Mouse (Mus musculus) skeletal muscle tissue, adult 2 months (tissue): ENCODE measurements around the gene St8sia1.

Source experiments
- DNase-seq: peaks from one replicate; pipeline ENCODE4 v3.0.0-alpha.2; 2012; ENCODE audit warnings: low read depth, low spot score

Gene St8sia1

DNA sequence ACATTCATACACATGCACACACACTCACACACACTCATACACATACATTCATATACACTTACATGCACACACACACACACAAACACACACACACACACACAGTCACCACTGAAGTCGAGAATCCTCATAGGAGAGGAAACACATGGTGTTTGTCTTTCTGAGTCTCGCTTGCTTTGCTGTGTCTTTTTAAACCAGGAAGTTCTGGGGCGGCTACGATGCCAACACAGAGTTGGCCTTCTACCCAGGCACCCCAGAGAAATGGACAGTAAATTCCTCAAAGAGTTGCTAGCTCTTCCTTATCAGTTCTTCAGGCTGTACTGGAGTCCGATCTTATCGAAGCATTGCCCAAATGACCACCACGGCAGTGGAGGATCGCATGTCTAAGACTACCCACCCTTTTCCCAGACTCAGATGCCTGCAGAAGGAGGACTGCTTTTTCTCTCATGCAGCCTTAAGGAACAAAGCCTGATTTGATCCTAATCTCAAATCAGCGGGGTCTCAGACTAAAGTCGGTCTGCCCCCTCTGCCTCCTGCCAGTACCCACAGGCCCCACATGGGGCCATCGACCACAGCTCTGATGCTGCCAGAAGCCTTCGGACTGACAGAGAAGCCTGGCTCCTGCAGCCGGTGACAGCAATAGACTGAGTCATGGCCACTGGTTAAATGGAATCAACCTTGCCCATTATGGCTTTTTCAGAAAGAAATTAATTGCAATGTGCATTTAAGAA, 171.8 kb downstream of the St8sia1 start:
- DNase-seq: no peak

DNA sequence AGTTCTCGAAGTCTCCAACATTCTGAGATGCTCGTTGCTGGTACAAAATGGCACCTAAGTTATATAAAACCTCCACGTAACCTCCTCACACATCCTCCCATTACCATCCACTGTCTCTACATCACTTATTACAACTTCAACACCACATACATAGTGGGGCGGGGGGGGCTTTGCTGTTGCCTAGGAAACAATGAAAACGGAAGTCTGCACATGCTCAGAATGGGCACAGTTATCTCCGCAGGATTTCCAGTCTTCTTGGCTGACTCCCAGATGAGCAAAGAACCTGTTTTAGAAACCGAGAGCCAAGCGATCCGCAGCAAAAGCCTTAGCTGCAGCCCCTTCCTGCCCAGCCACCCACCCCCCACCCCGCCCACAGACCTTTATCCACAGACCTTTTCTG, 174.5 kb downstream of the St8sia1 start:
- no peak for DNase-seq

DNA sequence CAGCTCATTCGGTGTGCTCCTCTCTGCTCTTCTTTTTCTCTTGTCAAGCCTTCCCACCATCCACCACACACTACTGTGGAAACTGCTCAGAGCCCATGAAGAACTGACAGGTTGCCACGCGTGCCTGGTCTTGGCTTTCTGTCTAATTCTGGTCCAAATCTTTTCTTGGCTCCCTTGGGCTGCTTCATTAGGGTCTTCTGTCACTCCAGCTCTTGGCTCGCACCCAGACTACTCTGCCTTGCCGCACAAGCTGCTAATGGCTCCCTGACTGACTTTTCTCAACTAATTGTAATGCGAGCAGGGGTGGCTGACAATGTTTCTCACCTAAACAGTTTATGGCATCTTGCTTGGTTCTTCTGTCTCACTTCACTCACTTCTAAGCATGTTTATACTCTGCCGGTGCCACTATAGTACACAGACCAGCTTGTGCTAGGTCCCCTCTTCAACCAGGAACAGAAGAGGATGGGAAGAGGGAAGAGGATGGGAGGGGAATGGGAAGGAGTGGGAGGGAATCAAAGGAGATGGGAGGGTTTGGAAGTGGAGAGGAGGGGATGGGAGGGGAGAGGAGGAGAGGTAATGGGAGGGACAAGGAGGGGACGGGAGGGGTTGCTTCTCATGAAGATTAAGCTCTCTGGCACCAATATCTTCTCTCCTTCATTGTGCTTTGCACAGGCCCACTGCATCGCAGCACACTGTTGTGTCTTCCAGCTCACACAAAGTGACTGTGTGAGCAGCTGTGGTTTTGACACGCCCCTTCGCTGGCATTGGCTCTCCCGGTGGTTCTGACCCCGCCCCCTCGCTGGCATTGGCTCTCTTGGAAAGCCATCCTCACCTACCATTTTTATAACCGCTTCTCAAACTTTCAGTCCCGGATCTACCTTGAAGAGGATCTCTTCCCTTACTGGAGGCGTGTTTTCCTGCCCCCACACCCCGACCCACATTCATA, 175.9 kb downstream of the St8sia1 start:
- no peak for DNase-seq

GRCm38 (mm10) chr6:142786106-142786505, 178.1 kb downstream of the St8sia1 start:
- DNase-seq: no peak

DNA sequence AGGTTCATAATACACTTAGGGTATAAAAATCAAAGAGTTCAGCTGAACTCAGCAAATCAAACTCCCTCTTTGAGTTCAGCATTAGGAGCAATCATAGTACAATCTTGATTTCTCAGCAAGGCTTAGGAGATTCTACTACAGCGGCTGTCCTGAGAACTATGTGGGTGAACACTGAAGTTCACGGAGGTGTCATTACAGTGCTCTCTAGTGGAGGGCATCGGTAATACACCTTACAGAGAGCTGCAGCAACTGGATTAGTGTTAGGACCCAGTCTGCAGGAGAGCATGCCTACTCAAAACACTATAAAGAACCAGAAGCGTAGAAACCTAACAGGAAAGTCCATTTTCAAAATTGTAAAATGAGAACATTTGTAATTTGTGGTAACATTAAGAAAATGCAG, 178.9 kb downstream of the St8sia1 start:
- peak; percentile 11 for DNase-seq

DNA sequence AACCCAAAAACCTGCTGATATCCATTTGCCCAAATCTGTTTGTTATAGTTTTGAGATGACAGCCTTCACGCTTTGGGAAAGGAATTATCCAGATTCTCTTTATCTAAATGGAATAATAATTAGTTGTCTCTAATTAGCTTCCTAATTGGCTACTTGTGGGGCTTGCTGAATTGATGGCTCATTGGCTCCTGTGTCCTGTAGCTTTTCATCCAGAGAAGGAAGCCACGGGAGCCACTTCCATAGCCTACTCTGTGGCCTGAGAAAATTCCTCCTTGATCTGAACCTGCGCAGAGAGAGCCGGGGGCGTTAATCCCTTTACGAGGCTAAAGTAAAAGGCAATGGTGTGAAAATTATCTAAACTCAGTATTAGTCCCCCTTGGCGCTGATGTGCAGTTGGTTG, 183.0 kb downstream of the St8sia1 start:
- no peak for DNase-seq

GRCm38 (mm10) chr6:142780574-142781033, 183.6 kb downstream of the St8sia1 start:
- DNase-seq: no peak

DNA sequence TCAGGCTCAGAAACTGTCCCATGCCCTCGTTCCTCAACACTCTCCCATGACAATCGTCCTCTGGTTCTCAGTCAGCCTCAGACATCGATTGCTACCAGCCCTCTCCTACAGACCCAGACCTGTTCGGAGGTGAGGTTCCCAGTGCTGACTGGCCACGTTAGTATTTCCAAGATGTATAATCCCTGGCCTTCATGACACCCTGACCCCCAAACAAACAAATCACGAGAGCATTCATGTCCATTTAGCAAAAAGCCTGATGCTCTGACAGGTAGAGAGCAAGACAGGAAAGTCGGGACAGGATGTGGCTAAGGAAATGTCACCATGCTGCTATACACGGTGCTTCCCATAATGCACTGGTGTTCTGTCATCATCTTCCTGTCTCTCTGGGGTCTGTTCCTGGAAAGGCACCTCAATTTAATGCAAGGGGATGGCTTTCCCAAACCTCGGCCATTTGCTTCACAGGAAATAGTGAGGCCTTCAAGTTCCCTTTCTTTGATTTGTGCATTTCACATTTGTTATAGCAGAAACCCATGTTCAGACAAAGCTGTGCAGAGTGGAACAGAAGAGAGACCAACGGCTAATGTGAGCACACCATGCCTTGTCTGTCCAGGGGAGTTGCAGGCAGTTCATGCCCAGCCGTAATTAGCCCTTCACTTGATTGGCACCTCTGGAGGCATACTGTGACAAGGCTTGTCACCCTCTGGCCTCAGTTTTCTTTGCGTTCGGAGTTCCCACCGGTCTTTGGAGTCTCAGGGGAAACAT, 184.3 kb downstream of the St8sia1 start:
- no peak for DNase-seq

DNA sequence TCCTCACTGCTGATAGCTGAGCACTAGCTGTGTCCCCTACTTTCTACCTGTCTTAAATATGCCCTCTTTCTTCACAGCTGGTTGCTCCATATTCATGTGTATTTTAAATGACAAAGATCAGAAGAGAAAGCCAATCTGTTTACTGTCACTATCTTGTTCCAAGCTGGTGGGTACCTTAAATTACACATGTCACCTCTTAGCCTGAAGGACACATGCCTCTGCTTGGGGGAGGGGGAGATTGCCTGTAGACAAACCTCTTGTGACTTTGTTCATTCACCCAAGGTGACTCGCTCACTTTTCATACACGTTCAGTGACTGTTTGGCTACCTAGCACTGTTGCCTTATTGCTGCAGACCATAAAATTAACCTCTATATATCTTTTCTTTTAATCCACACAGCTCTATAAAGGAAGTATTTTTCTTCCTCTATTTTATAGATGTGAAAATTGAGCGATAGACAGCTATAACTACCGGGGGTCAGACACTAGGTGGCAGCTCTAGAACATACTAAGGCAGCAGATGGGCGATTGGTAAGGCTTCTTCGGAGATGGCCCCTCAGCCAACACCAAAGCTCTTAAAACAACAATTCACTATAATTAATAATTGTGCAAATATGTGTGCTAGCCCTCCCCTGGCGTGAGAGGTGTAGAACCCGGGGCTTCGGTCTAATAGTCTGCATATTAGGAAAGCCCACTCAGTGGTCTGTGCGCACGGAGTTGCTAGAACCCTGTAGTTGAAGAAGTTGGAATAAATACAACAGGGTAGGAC, 185.0 kb downstream of the St8sia1 start:
- no peak for DNase-seq

GRCm38 (mm10) chr6:142776935-142777334, 187.3 kb downstream of the St8sia1 start:
- no peak for DNase-seq

DNA sequence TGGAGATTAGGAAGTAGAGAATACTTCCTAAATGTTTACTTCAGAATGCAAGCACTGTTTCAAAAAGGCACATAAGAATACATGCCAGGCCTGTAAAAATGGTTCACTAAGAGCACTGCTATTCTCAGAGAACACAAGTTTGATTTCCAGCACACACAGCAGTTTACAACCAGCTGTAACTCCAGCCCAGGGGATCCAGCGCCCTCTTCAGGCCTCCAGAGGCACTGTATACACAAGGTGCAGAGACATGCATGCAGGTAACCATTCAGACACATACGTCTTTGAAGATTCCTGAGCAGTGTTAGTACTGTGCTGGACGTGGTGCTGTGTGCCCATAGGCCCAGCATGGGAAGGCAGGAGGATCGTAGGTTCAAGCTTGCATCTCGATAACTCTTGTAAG, 190.7 kb downstream of the St8sia1 start:
- no peak for DNase-seq

DNA sequence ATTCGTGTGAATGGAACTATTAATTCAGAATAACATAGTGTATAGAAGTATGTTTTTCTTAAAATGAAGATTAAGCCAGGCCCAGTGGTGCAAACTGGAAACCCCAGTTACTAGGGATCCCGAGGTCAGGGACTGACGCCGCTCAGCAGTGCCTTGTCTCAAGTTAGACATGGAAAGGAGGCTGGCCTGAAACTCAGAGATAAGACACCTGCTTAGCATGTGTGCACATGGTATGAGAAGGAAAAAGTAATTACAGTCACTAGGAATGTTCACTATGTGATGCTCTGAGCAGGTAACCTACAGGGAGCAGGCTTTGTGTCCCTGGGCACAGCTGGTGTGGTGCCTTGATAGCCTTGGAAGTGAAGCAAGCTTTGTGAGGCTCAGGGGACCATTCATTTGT, 192.6 kb downstream of the St8sia1 start:
- no peak for DNase-seq
